8 mouse cellular contexts compared by ENCODE assay signal in genomic region chr2:11331528-11332446, GRCm38 (mm10).
DNase-seq lines count a peak whose midpoint lies in the region; ATAC-seq and TF ChIP-seq lines count a peak whose summit lies in the region.

No protein-coding gene starts in this region.

- peak; percentile 34; the same call in 1 of the 2 replicates for ATAC-seq in G1E (ENCODE audit: extremely low read depth, insufficient number of reproducible peaks, low FRiP score, poor library complexity, severe bottlenecking)
- ATAC-seq in forebrain, embryonic 13.5 days, result peak; percentile 90
- ATAC-seq in hematopoietic stem cell, adult 5-6 weeks (replicated peaks in 1 of 2; ENCODE audit: insufficient read depth in 1 of 2, low FRiP score in 2 of 2, low TSS enrichment in 1 of 2, low read depth in 1 of 2, poor library complexity in 2 of 2, severe bottlenecking in 2 of 2), result peak; percentile 4 to 38; a peak in 1 of 4 replicates
- peak; percentile 76 for ATAC-seq in lung, embryonic 14.5 days (ENCODE audit: insufficient read depth)

- H3K27me3 ChIP-seq in G1E (ENCODE audit: insufficient read depth, low read length), result peaks cover 2% of the 10 kb centered on the region; the same call in 1 of the 2 replicates
- peaks cover 4% of the 10 kb centered on the region; the same call in 1 of the 2 replicates for H3K27me3 ChIP-seq in forebrain, embryonic 13.5 days
- H3K27me3 ChIP-seq in lung, embryonic 14.5 days (ENCODE audit: insufficient read depth, low read length), result no peaks in the 10 kb centered on the region

- no peak overlapping the region for H3K4me2 ChIP-seq in forebrain, embryonic 13.5 days
- H3K4me2 ChIP-seq in lung, embryonic 14.5 days, result no peak overlapping the region

- no peaks in the 10 kb centered on the region for H3K36me3 ChIP-seq in G1E (replicated peaks)
- no peaks in the 10 kb centered on the region for H3K36me3 ChIP-seq in forebrain, embryonic 13.5 days (ENCODE audit: poor library complexity, severe bottlenecking)
- no peaks in the 10 kb centered on the region for H3K36me3 ChIP-seq in lung, embryonic 14.5 days (ENCODE audit: insufficient read depth)

- peak; percentile 86 for TF ChIP-seq CTCF in G1E (IDR thresholded peaks at IDR 0.05; ENCODE audit: low read depth, low read length)
- peak; percentile 88 for TF ChIP-seq CTCF in layer of hippocampus, adult 2 months (conservative IDR thresholded peaks at IDR 0.05)
- peak; percentile 99 for TF ChIP-seq CTCF in lung, embryonic 14.5 days (IDR thresholded peaks at IDR 0.05; ENCODE audit: low read depth)

- H3K4me1 ChIP-seq in G1E (ENCODE audit: insufficient read depth, low read depth, low read length), result no peaks in the 10 kb centered on the region
- no peaks in the 10 kb centered on the region for H3K4me1 ChIP-seq in forebrain, embryonic 13.5 days
- no peaks in the 10 kb centered on the region for H3K4me1 ChIP-seq in lung, embryonic 14.5 days (ENCODE audit: insufficient read depth)

- DNase-seq in G1E (ENCODE audit: low spot score), result peak; percentile 21
- peak; percentile 66 for DNase-seq in c-Kit-positive CD71-positive TER-119-positive erythroid progenitor cells, embryonic 14.5 days (ENCODE audit: low spot score)
- DNase-seq in layer of hippocampus, adult 2 months (ENCODE audit: low spot score in 2 of 2), result peak; percentile 48 to 80
- DNase-seq in lung, embryonic 14.5 days, result peak; percentile 97
- peak; percentile 61 for DNase-seq in ovary, postnatal 14 days (ENCODE audit: low spot score)
- DNase-seq in thymus, postnatal 10 days (ENCODE audit: low spot score in 2 of 2), result peak; percentile 38 to 77

- H3K27ac ChIP-seq in forebrain, embryonic 13.5 days, result no peak overlapping the region
- peak overlapping the region; percentile 20; the same call in 1 of the 2 replicates for H3K27ac ChIP-seq in layer of hippocampus, adult 2 months
- no peak overlapping the region for H3K27ac ChIP-seq in lung, embryonic 14.5 days (ENCODE audit: low read depth)

- no peak overlapping the region for H3K9ac ChIP-seq in forebrain, embryonic 13.5 days
- no peak overlapping the region for H3K9ac ChIP-seq in lung, embryonic 14.5 days

- H3K4me3 ChIP-seq in G1E (ENCODE audit: low read depth, low read length), result no peak overlapping the region
- no peak overlapping the region for H3K4me3 ChIP-seq in forebrain, embryonic 13.5 days
- H3K4me3 ChIP-seq in layer of hippocampus, adult 2 months, result no peak overlapping the region
- no peak overlapping the region for H3K4me3 ChIP-seq in lung, embryonic 14.5 days (ENCODE audit: low read depth, low read length)

- no peaks in the 10 kb centered on the region for H3K9me3 ChIP-seq in G1E (replicated peaks)
- H3K9me3 ChIP-seq in forebrain, embryonic 13.5 days (replicated peaks), result no peaks in the 10 kb centered on the region
- H3K9me3 ChIP-seq in lung, embryonic 14.5 days (ENCODE audit: low read depth, low read length), result no peaks in the 10 kb centered on the region

- 28% methylated on average over 11 of the region's 11 CpGs for WGBS in forebrain, embryonic 13.5 days
- WGBS in lung, embryonic 14.5 days, result 25% methylated on average over 11 of the region's 11 CpGs

Comparison
In these comparisons a context has a peak if more than half of its experiments do, and no peak if none do; other contexts are left out.
1. ATAC-seq: peak in every context shown above with its lines; median percentile 90 in forebrain, embryonic 13.5 days; 76 in lung, embryonic 14.5 days; 34 in G1E; 21 in hematopoietic stem cell, adult 5-6 weeks.
2. DNase-seq: peak in every context shown above with its lines; median percentile 97 in lung, embryonic 14.5 days; 66 in c-Kit-positive CD71-positive TER-119-positive erythroid progenitor cells, embryonic 14.5 days; 64 in layer of hippocampus, adult 2 months; 61 in ovary, postnatal 14 days; 58 in thymus, postnatal 10 days; 21 in G1E.